ENCODE assay signal across 8 mouse cellular contexts in genomic region chr5:110094847-110095213, GRCm38 (mm10). TPM values are rescaled to one million over a fixed set of nuclear protein-coding genes. Genes with fewer than 3 reads are reported as not detected.
A peak's percentile ranks its signal among the peaks of the same experiment; 100 is the strongest.
DNase-seq lines count a peak whose midpoint lies in the region; ATAC-seq and TF ChIP-seq lines count a peak whose summit lies in the region.

No protein-coding gene starts in this region.

- H3K4me1 ChIP-seq in kidney, adult 2 months (ENCODE audit: control insufficient read depth, insufficient read depth, low read length): no peaks in the 10 kb centered on the region
- H3K4me1 ChIP-seq in bone marrow macrophage, adult 2 months (ENCODE audit: control insufficient read depth, insufficient read depth, low read length): peaks cover 3% of the 10 kb centered on the region
- peaks cover 5% of the 10 kb centered on the region; the same call in 1 of the 2 replicates for H3K4me1 ChIP-seq in hindbrain, embryonic 15.5 days (replicated peaks)
- 0 out of 2 replicates have a peak, but pooled peaks cover 8% of the 10 kb centered on the region for H3K4me1 ChIP-seq in midbrain, embryonic 13.5 days (replicated peaks)

- peak overlapping the region; percentile 63 for H3K4me3 ChIP-seq in kidney, adult 2 months (ENCODE audit: insufficient read depth, low read depth, low read length)
- peak overlapping the region; percentile 62 for H3K4me3 ChIP-seq in bone marrow macrophage, adult 2 months (ENCODE audit: insufficient read depth, low read length)
- peak overlapping the region; percentile 53 for H3K4me3 ChIP-seq in hindbrain, embryonic 15.5 days
- peak overlapping the region; percentile 50 for H3K4me3 ChIP-seq in midbrain, embryonic 13.5 days (replicated peaks)

- no peaks in the 10 kb centered on the region for H3K27me3 ChIP-seq in kidney, adult 2 months (replicated peaks; ENCODE audit: control insufficient read depth, insufficient read depth, low read length)
- no peaks in the 10 kb centered on the region for H3K27me3 ChIP-seq in hindbrain, embryonic 15.5 days
- no peaks in the 10 kb centered on the region for H3K27me3 ChIP-seq in midbrain, embryonic 13.5 days

- H3K27ac ChIP-seq in kidney, adult 2 months (ENCODE audit: insufficient read depth, low read depth, low read length): peak overlapping the region; percentile 30
- peak overlapping the region; percentile 59 for H3K27ac ChIP-seq in bone marrow macrophage, adult 2 months (ENCODE audit: insufficient read depth, low read depth, low read length)
- peak overlapping the region; percentile 70; the same call in 1 of the 2 replicates for H3K27ac ChIP-seq in hindbrain, embryonic 15.5 days (replicated peaks)
- H3K27ac ChIP-seq in midbrain, embryonic 13.5 days: no peak overlapping the region

- ATAC-seq in hindbrain, embryonic 15.5 days (ENCODE audit: low FRiP score, low read depth): 0 out of 2 replicates have a peak, but pooled peaks have one; percentile 9
- peak; percentile 15 for ATAC-seq in midbrain, embryonic 13.5 days

- TF ChIP-seq CTCF in kidney, adult 2 months (conservative IDR thresholded peaks at IDR 0.05; ENCODE audit: insufficient read depth, insufficient read length, low read depth, low read length): no peak
- TF ChIP-seq CTCF in bone marrow macrophage, adult 2 months (IDR thresholded peaks at IDR 0.05; ENCODE audit: low read depth, low read length): no peak

- peak overlapping the region; percentile 75 for H3K4me2 ChIP-seq in hindbrain, embryonic 15.5 days
- peak overlapping the region; percentile 69 for H3K4me2 ChIP-seq in midbrain, embryonic 13.5 days (replicated peaks)

- H3K36me3 ChIP-seq in kidney, adult 2 months (ENCODE audit: control insufficient read depth, insufficient read depth, low read length): no peaks in the 10 kb centered on the region
- no peaks in the 10 kb centered on the region for H3K36me3 ChIP-seq in hindbrain, embryonic 15.5 days
- H3K36me3 ChIP-seq in midbrain, embryonic 13.5 days: no peaks in the 10 kb centered on the region

- H3K9me3 ChIP-seq in hindbrain, embryonic 15.5 days: no peaks in the 10 kb centered on the region
- H3K9me3 ChIP-seq in midbrain, embryonic 13.5 days: no peaks in the 10 kb centered on the region

- TF ChIP-seq POLR2A in kidney, adult 2 months (IDR thresholded peaks at IDR 0.05; ENCODE audit: low read depth, low read length): no peak
- TF ChIP-seq POLR2A in bone marrow macrophage, adult 2 months (IDR thresholded peaks at IDR 0.05; ENCODE audit: borderline replicate concordance, low read depth, low read length): no peak

- 4% methylated on average over 4 of the region's 4 CpGs for WGBS in kidney, adult 2 months
- 5% methylated on average over 4 of the region's 4 CpGs for WGBS in hindbrain, embryonic 15.5 days
- WGBS in midbrain, embryonic 13.5 days: 6% methylated on average over 4 of the region's 4 CpGs

- DNase-seq in kidney, adult 2 months: no peak
- DNase-seq in kidney, postnatal 4 days: no peak
- no peak for DNase-seq in ovary, postnatal 10 days (ENCODE audit: low spot score)
- no peak for DNase-seq in adrenal gland, postnatal 36 days
- no peak for DNase-seq in thymus, postnatal 4 days

- peak overlapping the region; percentile 44 for H3K9ac ChIP-seq in hindbrain, embryonic 15.5 days
- H3K9ac ChIP-seq in midbrain, embryonic 13.5 days (replicated peaks): peak overlapping the region; percentile 63

RNA-seq across cellular contexts. Expression of gene Gm35315, which starts 0.6 kb away (rescaled TPM):
- 0.04 and 0.11 TPM in 2 replicates for polyA plus RNA-seq in kidney, adult 2 months (2012; rRNA removed)
- polyA plus RNA-seq in bone marrow macrophage, adult 2 months (2012; ENCODE audit: insufficient read depth, insufficient read length, missing spikeins): 0.61 and 0.79 TPM in 2 replicates
- 0.29 and 0.35 TPM in 2 replicates for polyA plus RNA-seq in hindbrain, embryonic 15.5 days (2015; fragmentation: Nextera tagmentation; extraction: Ambion mirVana)
- polyA plus RNA-seq in midbrain, embryonic 13.5 days (2015; fragmentation: Nextera tagmentation; extraction: Ambion mirVana): 0.61 and 0.93 TPM in 2 replicates
- total RNA-seq in adrenal gland, postnatal 36 days (2021): under 1 TPM; 0.10 to 0.49 TPM

RNA-seq across cellular contexts. Expression of gene Plcxd1, which starts 4.9 kb away (rescaled TPM):
- polyA plus RNA-seq in kidney, adult 2 months (2012; rRNA removed): 1.8 and 2.9 TPM in 2 replicates
- not detected in 2 replicates for polyA plus RNA-seq in bone marrow macrophage, adult 2 months (2012; ENCODE audit: insufficient read depth, insufficient read length, missing spikeins)
- 6.0 and 6.1 TPM in 2 replicates for polyA plus RNA-seq in hindbrain, embryonic 15.5 days (2015; fragmentation: Nextera tagmentation; extraction: Ambion mirVana)
- polyA plus RNA-seq in midbrain, embryonic 13.5 days (2015; fragmentation: Nextera tagmentation; extraction: Ambion mirVana): 2.1 and 2.5 TPM in 2 replicates
- total RNA-seq in adrenal gland, postnatal 36 days (2021): under 1 TPM in 1 of 2 experiments, not detected in 1; 0.10 TPM

RNA-seq across cellular contexts. Expression of gene Gtpbp6, which starts 13.2 kb away (rescaled TPM):
- 50.6 and 65.8 TPM in 2 replicates for polyA plus RNA-seq in kidney, adult 2 months (2012; rRNA removed)
- polyA plus RNA-seq in bone marrow macrophage, adult 2 months (2012; ENCODE audit: insufficient read depth, insufficient read length, missing spikeins): 26.0 and 29.1 TPM in 2 replicates
- 61.1 and 63.6 TPM in 2 replicates for polyA plus RNA-seq in hindbrain, embryonic 15.5 days (2015; fragmentation: Nextera tagmentation; extraction: Ambion mirVana)
- polyA plus RNA-seq in midbrain, embryonic 13.5 days (2015; fragmentation: Nextera tagmentation; extraction: Ambion mirVana): 52.6 and 53.3 TPM in 2 replicates
- total RNA-seq in adrenal gland, postnatal 36 days (2021): 10 to 100 TPM; 50.6 to 71.9 TPM

RNA-seq across cellular contexts. Expression of gene Zfp605, which starts 15.1 kb away (rescaled TPM):
- polyA plus RNA-seq in kidney, adult 2 months (2012; rRNA removed): 0.49 and 0.74 TPM in 2 replicates
- 3.1 and 4.5 TPM in 2 replicates for polyA plus RNA-seq in bone marrow macrophage, adult 2 months (2012; ENCODE audit: insufficient read depth, insufficient read length, missing spikeins)
- 13.3 and 16.2 TPM in 2 replicates for polyA plus RNA-seq in hindbrain, embryonic 15.5 days (2015; fragmentation: Nextera tagmentation; extraction: Ambion mirVana)
- 16.0 and 16.9 TPM in 2 replicates for polyA plus RNA-seq in midbrain, embryonic 13.5 days (2015; fragmentation: Nextera tagmentation; extraction: Ambion mirVana)
- 1 to 10 TPM; 6.5 to 6.9 TPM for total RNA-seq in adrenal gland, postnatal 36 days (2021)

RNA-seq across cellular contexts. Expression of gene Gm17655, which starts 22.5 kb away (rescaled TPM):
- 0.07 and 0.67 TPM in 2 replicates for polyA plus RNA-seq in kidney, adult 2 months (2012; rRNA removed)
- 5.3 and 8.8 TPM in 2 replicates for polyA plus RNA-seq in bone marrow macrophage, adult 2 months (2012; ENCODE audit: insufficient read depth, insufficient read length, missing spikeins)
- 4.3 and 6.4 TPM in 2 replicates for polyA plus RNA-seq in hindbrain, embryonic 15.5 days (2015; fragmentation: Nextera tagmentation; extraction: Ambion mirVana)
- polyA plus RNA-seq in midbrain, embryonic 13.5 days (2015; fragmentation: Nextera tagmentation; extraction: Ambion mirVana): 6.9 and 7.9 TPM in 2 replicates
- 1 to 10 TPM; 4.7 to 5.9 TPM for total RNA-seq in adrenal gland, postnatal 36 days (2021)
